Mouse (Mus musculus) embryonic facial prominence, embryonic 13.5 days (tissue): ENCODE measurements around the gene Clic6. TPM values are rescaled to one million over a fixed set of nuclear protein-coding genes. Genes with fewer than 3 reads are reported as not detected.

Experiments used
- ATAC-seq: fragments of 200-750 bp; cut with Nextera tagmentation; 2 replicates; pipeline ENCODE4 v1.8.0; 2017; ENCODE audit warnings: low read depth; ENCODE audit not compliant: insufficient number of reproducible peaks, insufficient read depth, low FRiP score, low TSS enrichment
- H3K27ac ChIP-seq: fragments of 300-500 bp; sonication (generic); 2 replicates; pipeline ENCODE4 v1.5.1; 2015; ENCODE audit warnings: moderate library complexity, mild to moderate bottlenecking, inconsistent platforms
- H3K27me3 ChIP-seq: fragments of 300-500 bp; sonication (generic); 2 replicates; pipeline ENCODE4 v1.6.1; 2015; ENCODE audit warnings: mild to moderate bottlenecking, inconsistent platforms
- H3K36me3 ChIP-seq: fragments of 300-500 bp; sonication (generic); 2 replicates; pipeline ENCODE4 v1.6.1; 2015; ENCODE audit warnings: mild to moderate bottlenecking, inconsistent platforms
- H3K4me1 ChIP-seq: fragments of 300-500 bp; sonication (generic); 2 replicates; pipeline ENCODE4 v1.6.1; 2015; ENCODE audit warnings: inconsistent platforms
- H3K4me2 ChIP-seq: fragments of 300-500 bp; sonication (generic); 2 replicates; pipeline ENCODE4 v1.6.1; 2015; ENCODE audit warnings: moderate library complexity, mild to moderate bottlenecking, inconsistent platforms
- H3K4me3 ChIP-seq: fragments of 300-500 bp; sonication (generic); 2 replicates; pipeline ENCODE4 v1.5.1; 2015; ENCODE audit warnings: mild to moderate bottlenecking, inconsistent platforms
- H3K9ac ChIP-seq: fragments of 300-500 bp; sonication (generic); 2 replicates; pipeline ENCODE4 v1.6.1; 2015; ENCODE audit warnings: mild to moderate bottlenecking, inconsistent platforms
- H3K9me3 ChIP-seq: fragments of 300-500 bp; sonication (generic); 2 replicates; pipeline ENCODE4 v1.6.1; 2016; ENCODE audit warnings: inconsistent platforms
- WGBS: fragments of 180-500 bp; shearing (Covaris S2); methylation state at CpG from one replicate; pipeline ENCODE4 v1.1.7; 2015; ENCODE audit warnings: mixed read lengths; 5-methylcytosine and 5-hydroxymethylcytosine counted together
- polyA plus RNA-seq: library from polyadenylated mRNA; unstranded; fragments of >200 nt; fragmentation: Nextera tagmentation; extraction: Ambion mirVana; gene quantifications from 2 replicates; pipeline ENCODE4 v1.2.1, GENCODE M21; 2015

Gene Clic6
- polyA plus RNA-seq, 1 experiment from 2014 or later: 3.0 TPM

DNA sequence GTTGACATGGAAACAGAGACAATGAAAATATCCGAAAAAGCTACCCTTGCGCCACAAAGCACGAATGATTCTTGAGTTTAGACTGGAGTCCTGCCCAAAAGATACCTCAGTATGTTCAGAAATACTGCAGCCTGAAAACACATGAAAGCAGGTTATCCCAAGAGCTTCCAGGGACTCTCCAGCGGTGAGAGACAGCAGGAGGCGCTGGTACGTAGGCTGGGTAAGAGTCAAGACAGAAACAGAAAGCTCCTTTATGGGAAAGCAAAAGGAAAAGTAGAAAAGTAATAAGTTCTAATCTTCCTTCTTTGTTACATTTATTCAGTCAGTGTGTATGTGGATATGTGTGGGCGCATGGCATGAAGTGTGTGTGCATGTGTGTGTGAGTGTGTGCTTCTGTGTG lies 31.5 kb upstream of the Clic6 start:
- H3K4me1 ChIP-seq: peaks cover 10% of the 10 kb centered on the region
- no peaks in the 10 kb centered on the region for H3K27me3 ChIP-seq
- H3K4me2 ChIP-seq: no peak overlapping the region
- no peak overlapping the region for H3K27ac ChIP-seq
- ATAC-seq: no peak
- H3K9ac ChIP-seq: no peak overlapping the region
- no peak overlapping the region for H3K4me3 ChIP-seq
- no peaks in the 10 kb centered on the region for H3K9me3 ChIP-seq
- 87% methylated on average over 7 of the region's 7 CpGs for WGBS
- H3K36me3 ChIP-seq: peaks cover 17% of the 10 kb centered on the region

GRCm38 (mm10) chr16:92454495-92454894 lies 31.0 kb upstream of the Clic6 start:
- Histone ChIP-seq H3K27ac (0 out of 2 replicates have a peak overlapping the region, but pooled peaks have one; percentile 2), H3K27me3 (no peaks in the 10 kb centered on the region), H3K4me1 (peaks cover 11% of the 10 kb centered on the region), H3K9me3 (no peaks in the 10 kb centered on the region), H3K9ac (no peak overlapping the region), H3K4me3 (no peak overlapping the region), H3K4me2 (no peak overlapping the region), H3K36me3 (peaks cover 13% of the 10 kb centered on the region)
- no peak for ATAC-seq
- WGBS: 87% methylated on average over 18 of the region's 18 CpGs

GRCm38 (mm10) chr16:92455488-92455887 lies 30.0 kb upstream of the Clic6 start:
- no peak overlapping the region for H3K27ac ChIP-seq
- H3K27me3 ChIP-seq: no peaks in the 10 kb centered on the region
- no peak overlapping the region for H3K9ac ChIP-seq
- H3K4me2 ChIP-seq: no peak overlapping the region
- H3K4me3 ChIP-seq: no peak overlapping the region
- ATAC-seq: no peak
- peaks cover 14% of the 10 kb centered on the region for H3K4me1 ChIP-seq
- H3K36me3 ChIP-seq: peaks cover 13% of the 10 kb centered on the region
- WGBS: 69% methylated on average over 8 of the region's 8 CpGs
- H3K9me3 ChIP-seq: no peaks in the 10 kb centered on the region

DNA sequence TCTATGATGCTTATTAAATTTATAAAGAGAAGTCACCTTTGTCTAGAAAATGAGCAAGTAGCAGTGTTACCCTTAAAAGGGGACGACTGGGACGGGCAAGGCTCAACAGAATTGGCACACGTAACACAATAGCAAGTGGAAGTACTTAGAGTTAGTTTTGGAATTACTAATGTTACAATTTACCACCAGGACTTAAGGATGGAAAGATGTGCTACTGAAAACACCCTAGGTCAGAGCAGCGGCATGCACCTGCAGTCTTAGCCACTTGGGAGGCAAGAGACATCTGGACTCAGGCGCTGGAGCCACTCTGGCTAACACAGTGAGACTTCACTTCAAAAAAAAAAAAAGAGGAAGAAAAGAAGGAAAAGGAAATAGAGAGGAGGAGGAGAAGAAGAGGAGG lies 29.6 kb upstream of the Clic6 start:
- Histone ChIP-seq H3K27me3 (no peaks in the 10 kb centered on the region), H3K27ac (no peak overlapping the region), H3K4me1 (peaks cover 13% of the 10 kb centered on the region), H3K36me3 (peaks cover 10% of the 10 kb centered on the region), H3K9me3 (no peaks in the 10 kb centered on the region), H3K4me2 (no peak overlapping the region), H3K9ac (no peak overlapping the region), H3K4me3 (no peak overlapping the region)
- WGBS: 82% methylated on average over 5 of the region's 5 CpGs
- no peak for ATAC-seq

GRCm38 (mm10) chr16:92457594-92457993 lies 27.9 kb upstream of the Clic6 start:
- H3K36me3 ChIP-seq: no peaks in the 10 kb centered on the region
- H3K4me2 ChIP-seq: no peak overlapping the region
- H3K9ac ChIP-seq: no peak overlapping the region
- H3K27me3 ChIP-seq: no peaks in the 10 kb centered on the region
- no peak overlapping the region for H3K27ac ChIP-seq
- no peak overlapping the region for H3K4me3 ChIP-seq
- H3K9me3 ChIP-seq: no peaks in the 10 kb centered on the region
- peaks cover 21% of the 10 kb centered on the region for H3K4me1 ChIP-seq
- ATAC-seq: no peak
- WGBS: 25% methylated on average over 7 of the region's 7 CpGs

DNA sequence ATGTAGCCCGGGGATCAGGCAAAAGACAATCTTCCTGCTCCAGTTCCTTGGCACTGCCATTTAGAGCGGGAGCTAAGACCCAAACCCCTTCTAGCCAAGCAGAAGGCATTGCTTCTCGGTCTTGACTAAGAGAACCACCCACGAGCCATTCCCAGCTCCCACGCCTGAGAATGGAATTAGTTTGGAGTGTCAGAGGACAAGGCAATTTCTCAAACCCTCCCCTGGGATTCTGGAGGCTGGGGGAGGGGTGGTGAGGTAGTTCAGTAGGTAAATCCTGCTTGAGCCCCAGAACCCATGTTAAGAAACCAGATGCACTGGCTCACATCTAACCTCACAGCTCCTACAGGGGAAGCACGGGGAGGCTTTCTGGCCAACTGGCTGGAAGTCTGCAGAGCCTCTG lies 24.1 kb upstream of the Clic6 start:
- H3K4me3 ChIP-seq: no peak overlapping the region
- no peaks in the 10 kb centered on the region for H3K9me3 ChIP-seq
- H3K36me3 ChIP-seq: no peaks in the 10 kb centered on the region
- ATAC-seq: no peak
- H3K4me1 ChIP-seq: peaks cover 36% of the 10 kb centered on the region
- H3K9ac ChIP-seq: no peak overlapping the region
- H3K27ac ChIP-seq: no peak overlapping the region
- WGBS: 67% methylated on average over 6 of the region's 6 CpGs
- 0 out of 2 replicates have a peak, but pooled peaks cover 4% of the 10 kb centered on the region for H3K27me3 ChIP-seq
- H3K4me2 ChIP-seq: no peak overlapping the region

- H3K9ac ChIP-seq: peak overlapping the region; percentile 90
- H3K4me3 ChIP-seq: peak overlapping the region; percentile 80
- ATAC-seq: no peak
- H3K36me3 ChIP-seq: no peaks in the 10 kb centered on the region
- no peak overlapping the region for H3K27ac ChIP-seq
- 60% methylated on average over 14 of the region's 14 CpGs for WGBS
- H3K4me1 ChIP-seq: peaks cover 35% of the 10 kb centered on the region
- H3K27me3 ChIP-seq: 0 out of 2 replicates have a peak, but pooled peaks cover 4% of the 10 kb centered on the region
- peak overlapping the region; percentile 82 for H3K4me2 ChIP-seq
- no peaks in the 10 kb centered on the region for H3K9me3 ChIP-seq
Observed at GRCm38 (mm10) chr16:92464390-92464972, 21.1 kb upstream of the Clic6 start.

DNA sequence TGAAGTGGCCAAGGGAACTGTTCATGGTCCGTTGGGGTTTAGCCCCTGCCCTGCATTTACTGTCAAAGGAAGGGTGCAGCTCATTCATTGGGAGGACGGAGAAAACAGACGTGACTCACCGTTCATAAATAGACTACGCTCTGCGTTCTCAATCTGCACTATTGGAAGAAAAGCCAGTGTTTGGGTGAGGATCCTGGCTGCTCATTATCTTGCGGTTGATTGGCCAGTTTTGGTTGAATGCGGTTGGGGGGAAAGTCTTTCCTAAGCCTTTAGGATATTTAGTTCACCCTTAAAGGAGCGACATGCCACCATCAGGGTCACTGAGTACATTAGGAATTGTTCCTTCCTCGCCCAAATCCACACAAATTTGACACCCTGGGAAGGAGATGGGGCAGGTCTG lies 20.3 kb upstream of the Clic6 start:
- WGBS: 9% methylated on average over 10 of the region's 10 CpGs
- Histone ChIP-seq H3K9me3 (no peaks in the 10 kb centered on the region), H3K27me3 (0 out of 2 replicates have a peak, but pooled peaks cover 4% of the 10 kb centered on the region), H3K4me1 (peaks cover 28% of the 10 kb centered on the region), H3K4me2 (peak overlapping the region; percentile 82), H3K9ac (peak overlapping the region; percentile 90), H3K4me3 (peak overlapping the region; percentile 80), H3K27ac (no peak overlapping the region), H3K36me3 (no peaks in the 10 kb centered on the region)
- no peak for ATAC-seq

- H3K4me1 ChIP-seq: peaks cover 23% of the 10 kb centered on the region
- H3K9ac ChIP-seq: peak overlapping the region; percentile 90
- H3K27me3 ChIP-seq: 0 out of 2 replicates have a peak, but pooled peaks cover 4% of the 10 kb centered on the region
- peak overlapping the region; percentile 44; the same call in 1 of the 2 replicates for H3K27ac ChIP-seq
- no peaks in the 10 kb centered on the region for H3K36me3 ChIP-seq
- peak overlapping the region; percentile 82 for H3K4me2 ChIP-seq
- ATAC-seq: peak; percentile 97
- WGBS: under 1% methylated on average over 91 of the region's 94 CpGs
- no peaks in the 10 kb centered on the region for H3K9me3 ChIP-seq
- peak overlapping the region; percentile 80 for H3K4me3 ChIP-seq
Observed at GRCm38 (mm10) chr16:92465642-92466526, 19.7 kb upstream of the Clic6 start.

- Histone ChIP-seq H3K27ac (no peak overlapping the region), H3K27me3 (0 out of 2 replicates have a peak, but pooled peaks cover 4% of the 10 kb centered on the region), H3K4me2 (no peak overlapping the region), H3K4me3 (no peak overlapping the region), H3K36me3 (no peaks in the 10 kb centered on the region), H3K4me1 (peaks cover 15% of the 10 kb centered on the region), H3K9me3 (no peaks in the 10 kb centered on the region), H3K9ac (no peak overlapping the region)
- ATAC-seq: no peak
- 70% methylated on average over 5 of the region's 5 CpGs for WGBS
Observed at GRCm38 (mm10) chr16:92467041-92467440, 18.5 kb upstream of the Clic6 start.

DNA sequence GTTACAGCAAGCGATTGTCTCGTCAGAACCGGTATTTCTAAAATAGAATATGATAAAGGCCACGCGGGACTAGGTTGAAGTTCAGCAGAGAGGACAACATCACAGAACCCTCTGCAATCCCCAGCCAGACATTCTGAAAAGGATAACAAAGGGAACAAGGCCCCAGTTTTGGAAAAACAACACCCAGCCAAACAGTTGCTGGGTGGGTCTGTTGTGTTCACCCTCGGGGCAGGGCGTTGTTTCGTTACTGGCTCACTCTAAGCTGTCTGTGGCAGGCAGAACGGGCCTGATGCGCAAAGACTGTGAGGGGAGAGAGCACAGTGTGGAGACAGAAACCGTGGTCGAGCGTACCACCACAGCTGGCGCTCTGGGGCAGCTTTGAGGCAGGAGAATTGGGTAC lies 17.1 kb upstream of the Clic6 start:
- H3K27me3 ChIP-seq: 0 out of 2 replicates have a peak, but pooled peaks cover 4% of the 10 kb centered on the region
- H3K36me3 ChIP-seq: no peaks in the 10 kb centered on the region
- H3K4me2 ChIP-seq: no peak overlapping the region
- H3K4me3 ChIP-seq: no peak overlapping the region
- no peaks in the 10 kb centered on the region for H3K9me3 ChIP-seq
- peaks cover 13% of the 10 kb centered on the region for H3K4me1 ChIP-seq
- ATAC-seq: no peak
- 66% methylated on average over 14 of the region's 14 CpGs for WGBS
- H3K9ac ChIP-seq: no peak overlapping the region
- no peak overlapping the region for H3K27ac ChIP-seq

DNA sequence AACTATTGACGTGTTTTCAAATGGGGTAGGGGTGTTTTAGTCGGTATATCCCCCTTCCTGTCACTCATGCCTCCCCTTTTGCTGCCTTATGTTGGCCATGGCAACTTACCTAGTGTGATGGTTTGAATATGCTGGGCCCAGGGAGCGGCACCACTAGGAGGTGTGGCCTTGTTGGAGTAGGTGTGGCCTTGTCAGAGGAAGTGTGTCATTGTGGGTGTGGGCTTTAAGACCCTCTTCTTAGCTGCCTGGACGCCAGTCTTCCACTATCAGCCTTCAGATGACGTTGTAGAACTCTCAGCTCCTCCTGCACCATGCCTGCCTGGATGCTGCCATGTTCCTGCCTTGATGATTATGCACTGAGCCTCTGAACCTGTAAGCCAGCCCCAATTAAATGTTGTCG lies 14.8 kb upstream of the Clic6 start, which contains the start of gene Rcan1:
Rcan1 (minus strand) TSS at position 162 of the 400 bp plus-strand sequence.
- no peak within 1 kb of the TSS for H3K9ac ChIP-seq

More for the DNA sequence above, 14.8 kb upstream of the Clic6 start, which contains the start of gene Rcan1:
- H3K4me3 ChIP-seq: no peak within 1 kb of the TSS
- H3K9me3 ChIP-seq: no peaks in the 10 kb centered on the region
- no peak for ATAC-seq
- no peak within 1 kb of the TSS for H3K4me2 ChIP-seq
- no peaks in the 10 kb centered on the region for H3K27me3 ChIP-seq
- 67% methylated on average over 6 of the region's 6 CpGs for WGBS
- H3K4me1 ChIP-seq: no peaks in the 10 kb centered on the region; the same call in 1 of the 2 replicates
- H3K27ac ChIP-seq: no peak within 1 kb of the TSS
- no peaks in the 10 kb centered on the region for H3K36me3 ChIP-seq
